Mouse (Mus musculus): ENCODE measurements around the gene Uncx. TPM values are rescaled to one million over a fixed set of nuclear protein-coding genes. Genes with fewer than 3 reads are reported as not detected.
A peak's percentile ranks its signal among the peaks of the same experiment; 100 is the strongest.

Uncx gene
- polyA plus RNA-seq, 1 experiment from 2014 or later = 58.7 TPM

GRCm38 (mm10) chr5:139543650-139544270 lies 466 bp downstream of the Uncx start:
- Histone ChIP-seq H3K4me3 (replicated peaks) (peak overlapping the region; percentile 58), H3K4me1 (replicated peaks) (peaks cover 52% of the 10 kb centered on the region), H3K27ac (peak overlapping the region; percentile 95), H3K36me3 (peaks cover 4% of the 10 kb centered on the region; the same call in 1 of the 2 replicates), H3K27me3 (peaks cover 85% of the 10 kb centered on the region), H3K9me3 (no peaks in the 10 kb centered on the region), H3K9ac (replicated peaks) (peak overlapping the region; percentile 87), H3K4me2 (replicated peaks) (peak overlapping the region; percentile 55)
- peak; percentile 37; the same call in 1 of the 2 replicates for ATAC-seq
- under 1% methylated on average over 70 of the region's 71 CpGs for WGBS

DNA sequence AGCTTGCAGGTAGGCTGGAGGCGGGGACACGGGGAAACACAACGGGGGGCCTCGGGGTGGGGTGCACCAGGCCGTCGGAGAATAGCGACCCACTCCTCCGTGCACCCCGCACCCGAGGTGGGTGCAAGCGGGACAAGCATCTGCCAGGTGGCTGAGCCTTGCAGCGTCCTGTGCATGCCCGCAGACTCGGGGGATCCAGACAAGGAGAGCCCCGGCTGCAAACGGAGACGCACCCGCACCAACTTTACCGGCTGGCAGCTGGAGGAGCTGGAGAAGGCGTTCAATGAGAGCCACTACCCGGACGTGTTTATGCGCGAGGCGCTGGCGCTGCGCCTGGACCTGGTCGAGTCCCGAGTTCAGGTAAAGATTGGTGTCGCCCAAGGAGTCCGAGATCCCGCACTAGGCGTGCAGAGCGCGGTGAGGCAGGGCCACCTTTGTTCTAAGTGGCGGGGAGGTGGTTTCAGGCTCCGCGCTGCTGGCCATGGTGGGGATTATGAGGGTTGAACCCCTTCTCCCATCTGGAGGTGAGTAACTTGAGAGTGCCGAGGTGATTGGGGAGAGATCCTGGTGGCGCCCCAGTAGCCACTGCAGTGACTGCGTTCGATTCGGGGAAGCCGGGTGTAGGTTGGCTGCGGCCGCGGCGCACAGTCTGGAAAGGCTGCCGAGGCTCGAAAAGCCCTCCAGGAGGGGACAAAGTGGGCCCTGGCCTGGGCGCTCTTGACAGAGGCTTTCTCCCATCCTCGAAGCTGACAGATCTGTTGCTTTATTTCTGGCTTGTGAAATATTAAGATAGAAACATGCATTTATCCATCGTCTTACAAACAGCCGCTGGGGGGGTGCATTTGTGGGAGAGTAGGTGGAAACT lies 1.2 kb downstream of the Uncx start:
- Histone ChIP-seq H3K36me3 (peaks cover 4% of the 10 kb centered on the region; the same call in 1 of the 2 replicates), H3K9ac (replicated peaks) (peak overlapping the region; percentile 87), H3K4me3 (replicated peaks) (peak overlapping the region; percentile 58), H3K27me3 (peaks cover 87% of the 10 kb centered on the region), H3K4me2 (replicated peaks) (peak overlapping the region; percentile 55), H3K27ac (peak overlapping the region; percentile 95), H3K9me3 (no peaks in the 10 kb centered on the region), H3K4me1 (replicated peaks) (peaks cover 52% of the 10 kb centered on the region)
- under 1% methylated on average over 54 of the region's 54 CpGs for WGBS
- no peak for ATAC-seq

DNA sequence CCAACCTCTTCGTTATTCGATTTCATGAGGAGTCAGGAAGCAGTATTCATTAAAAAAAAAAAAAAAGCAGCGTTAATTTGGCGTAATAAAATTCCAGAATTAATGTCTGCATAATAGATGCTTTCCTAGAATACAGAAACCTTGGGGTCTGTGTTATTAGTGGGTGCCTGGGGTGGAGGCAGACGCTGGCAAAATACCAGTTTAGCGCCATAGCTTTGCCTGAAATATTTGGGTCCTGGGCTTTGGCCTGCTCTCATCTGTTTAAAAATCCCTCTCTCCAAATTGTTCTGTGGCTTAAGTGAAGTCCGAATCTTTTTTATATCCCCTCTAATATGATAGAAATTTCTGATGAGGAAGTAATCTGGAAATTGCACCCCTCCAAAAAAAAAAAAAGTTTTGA lies 1.9 kb downstream of the Uncx start:
- Histone ChIP-seq H3K4me3 (replicated peaks) (peak overlapping the region; percentile 58), H3K27me3 (peaks cover 88% of the 10 kb centered on the region), H3K9ac (replicated peaks) (peak overlapping the region; percentile 87)

GRCm38 (mm10) chr5:139545673-139546335 lies 2.5 kb downstream of the Uncx start:
- Histone ChIP-seq H3K4me1 (replicated peaks) (peaks cover 52% of the 10 kb centered on the region), H3K27me3 (peaks cover 88% of the 10 kb centered on the region), H3K27ac (peak overlapping the region; percentile 95), H3K4me3 (replicated peaks) (peak overlapping the region; percentile 58), H3K9ac (replicated peaks) (peak overlapping the region; percentile 87), H3K4me2 (replicated peaks) (peak overlapping the region; percentile 55), H3K9me3 (no peaks in the 10 kb centered on the region), H3K36me3 (peaks cover 4% of the 10 kb centered on the region; the same call in 1 of the 2 replicates)
- 2% methylated on average over 9 of the region's 9 CpGs for WGBS
- ATAC-seq = no peak

More for the DNA sequence above, 1.9 kb downstream of the Uncx start:
- no peaks in the 10 kb centered on the region for H3K9me3 ChIP-seq
- peak overlapping the region; percentile 55 for H3K4me2 ChIP-seq (replicated peaks)
- H3K27ac ChIP-seq = peak overlapping the region; percentile 95
- WGBS = 1% methylated on average over 7 of the region's 7 CpGs
- H3K4me1 ChIP-seq (replicated peaks) = peaks cover 54% of the 10 kb centered on the region
- ATAC-seq = no peak
- H3K36me3 ChIP-seq = peaks cover 4% of the 10 kb centered on the region; the same call in 1 of the 2 replicates

DNA sequence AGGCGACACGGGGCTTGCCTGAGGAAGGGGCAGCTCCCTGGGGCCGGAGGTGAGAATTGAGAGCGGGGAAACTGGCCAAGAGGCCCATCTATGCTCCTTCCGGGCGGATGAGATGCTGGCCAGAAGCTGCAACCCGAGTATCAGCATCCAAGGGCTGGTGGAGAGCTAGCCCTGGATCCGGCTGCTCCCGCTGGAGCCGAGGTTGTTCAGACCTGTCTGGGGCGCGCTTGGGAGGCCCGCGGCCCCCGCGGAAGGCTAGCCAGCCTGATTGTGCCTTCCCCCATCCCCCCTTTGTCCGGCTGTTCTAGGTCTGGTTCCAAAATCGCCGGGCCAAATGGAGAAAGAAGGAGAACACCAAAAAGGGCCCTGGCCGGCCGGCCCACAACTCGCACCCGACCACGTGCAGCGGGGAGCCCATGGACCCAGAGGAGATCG lies 3.1 kb downstream of the Uncx start:
- H3K36me3 ChIP-seq = peaks cover 4% of the 10 kb centered on the region; the same call in 1 of the 2 replicates
- peaks cover 50% of the 10 kb centered on the region for H3K4me1 ChIP-seq (replicated peaks)
- peak overlapping the region; percentile 55 for H3K4me2 ChIP-seq (replicated peaks)
- ATAC-seq = no peak
- H3K27ac ChIP-seq = peak overlapping the region; percentile 95
- H3K4me3 ChIP-seq (replicated peaks) = peak overlapping the region; percentile 58
- H3K9me3 ChIP-seq = no peaks in the 10 kb centered on the region
- peaks cover 89% of the 10 kb centered on the region for H3K27me3 ChIP-seq
- WGBS = under 1% methylated on average over 26 of the region's 26 CpGs
- peak overlapping the region; percentile 87 for H3K9ac ChIP-seq (replicated peaks)

- H3K4me2 ChIP-seq (replicated peaks) = peak overlapping the region; percentile 55
- ATAC-seq = no peak
- peaks cover 50% of the 10 kb centered on the region for H3K4me1 ChIP-seq (replicated peaks)
- H3K36me3 ChIP-seq = peaks cover 4% of the 10 kb centered on the region; the same call in 1 of the 2 replicates
- H3K9ac ChIP-seq (replicated peaks) = peak overlapping the region; percentile 87
- WGBS = 0% methylated on average over 63 of the region's 68 CpGs
- peak overlapping the region; percentile 58 for H3K4me3 ChIP-seq (replicated peaks)
- H3K27ac ChIP-seq = peak overlapping the region; percentile 95
- H3K27me3 ChIP-seq = peaks cover 89% of the 10 kb centered on the region
- no peaks in the 10 kb centered on the region for H3K9me3 ChIP-seq
Observed at GRCm38 (mm10) chr5:139546771-139547420, 3.6 kb downstream of the Uncx start.

- no peak for ATAC-seq
- Histone ChIP-seq H3K9ac (replicated peaks) (peak overlapping the region; percentile 87), H3K27ac (peak overlapping the region; percentile 95), H3K9me3 (no peaks in the 10 kb centered on the region), H3K36me3 (peaks cover 4% of the 10 kb centered on the region; the same call in 1 of the 2 replicates), H3K27me3 (peaks cover 89% of the 10 kb centered on the region), H3K4me2 (replicated peaks) (peak overlapping the region; percentile 55), H3K4me3 (replicated peaks) (peak overlapping the region; percentile 58), H3K4me1 (replicated peaks) (peaks cover 52% of the 10 kb centered on the region)
- WGBS = under 1% methylated on average over 45 of the region's 49 CpGs
Observed at GRCm38 (mm10) chr5:139547421-139547931, 4.2 kb downstream of the Uncx start.

- 0 out of 2 replicates have a peak overlapping the region, but pooled peaks have one; percentile 55 for H3K9ac ChIP-seq (replicated peaks)
- H3K27ac ChIP-seq = peak overlapping the region; percentile 95
- no peaks in the 10 kb centered on the region for H3K9me3 ChIP-seq
- no peaks in the 10 kb centered on the region for H3K36me3 ChIP-seq
- H3K4me2 ChIP-seq (replicated peaks) = peak overlapping the region; percentile 29
- peak overlapping the region; percentile 26; the same call in 1 of the 2 replicates for H3K4me3 ChIP-seq (replicated peaks)
- H3K4me1 ChIP-seq (replicated peaks) = peaks cover 79% of the 10 kb centered on the region
- ATAC-seq = no peak
- peaks cover 90% of the 10 kb centered on the region for H3K27me3 ChIP-seq
- WGBS = 1% methylated on average over 24 of the region's 29 CpGs
Observed at GRCm38 (mm10) chr5:139553446-139554273, 10.4 kb downstream of the Uncx start.

GRCm38 (mm10) chr5:139554478-139555335 lies 11.4 kb downstream of the Uncx start:
- H3K9me3 ChIP-seq = no peaks in the 10 kb centered on the region
- H3K4me3 ChIP-seq (replicated peaks) = no peak overlapping the region
- peaks cover 82% of the 10 kb centered on the region for H3K4me1 ChIP-seq (replicated peaks)
- H3K27me3 ChIP-seq = peaks cover 85% of the 10 kb centered on the region
- 0 out of 2 replicates have a peak overlapping the region, but pooled peaks have one; percentile 1 for H3K4me2 ChIP-seq (replicated peaks)
- no peak overlapping the region for H3K9ac ChIP-seq (replicated peaks)
- no peak for ATAC-seq
- 2% methylated on average over 28 of the region's 28 CpGs for whole genome bisulfite sequencing
- no peaks in the 10 kb centered on the region for H3K36me3 ChIP-seq
- H3K27ac ChIP-seq = peak overlapping the region; percentile 45; the same call in 1 of the 2 replicates

All from midbrain, embryonic 13.5 days (tissue).